20 mouse cellular contexts compared by ENCODE assay signal in the genomic region with DNA sequence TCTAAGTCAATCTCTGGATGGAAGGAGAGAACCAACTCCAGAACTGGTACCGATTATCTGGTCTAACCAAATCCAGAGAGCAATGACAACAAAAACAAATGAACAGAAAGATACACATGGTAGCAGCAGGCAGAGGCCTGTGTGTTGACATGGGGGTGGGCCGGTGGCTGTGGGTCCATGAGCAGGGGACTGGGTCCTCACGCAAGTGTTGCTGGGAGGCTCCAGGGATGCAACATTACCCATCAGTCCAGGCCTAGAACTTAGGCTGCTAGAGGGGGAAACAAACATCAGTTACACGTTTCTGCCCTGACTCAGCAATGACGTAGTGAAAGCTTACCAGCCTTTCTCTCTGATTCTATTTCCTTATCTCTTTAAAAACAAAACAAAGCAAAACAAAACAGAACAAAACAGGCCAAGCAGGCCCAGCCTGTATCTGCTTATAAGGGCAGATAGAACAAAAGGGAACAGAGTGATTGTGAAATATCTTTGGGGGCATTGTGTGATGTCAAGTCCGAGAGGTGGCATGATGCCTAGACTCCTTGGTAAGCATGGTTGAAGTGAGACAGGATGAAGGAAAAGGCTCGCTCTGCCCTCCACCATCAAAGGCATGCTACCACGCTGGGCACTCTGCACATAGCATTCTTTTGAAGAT. TPM values are rescaled to one million over a fixed set of nuclear protein-coding genes. Genes with fewer than 3 reads are reported as not detected.
DNase-seq lines count a peak whose midpoint lies in the region; ATAC-seq lines count a peak whose summit lies in the region.
"Had no signal": no experiment of that assay in that cellular context is flagged by ENCODE, and none has a peak within 500 bp of the region (broad histone marks: within the 10 kb centered on the region; RNA-seq: fewer than 3 reads in every experiment).

No protein-coding gene starts in this region.

- WGBS in heart, embryonic 12.5 days = 61% methylated on average over 8 of the region's 8 CpGs

- DNase-seq in heart, adult 9 months (ENCODE audit: low spot score in 2 of 2) = no peak
- DNase-seq in 416B (ENCODE audit: low read depth) = peak; percentile 71
- DNase-seq in embryo, embryonic 10.5 days (ENCODE audit: low spot score) = no peak
- no peak for DNase-seq in layer of hippocampus, adult 11-12 months (ENCODE audit: low spot score)
- DNase-seq in layer of hippocampus, postnatal 36 days = no peak
- DNase-seq: heart, postnatal 14 days; liver; right cerebral cortex, adult 18-20 months had no signal

- H3K4me2 ChIP-seq in heart, embryonic 12.5 days = no peak overlapping the region
- H3K4me2 ChIP-seq: neural tube, embryonic 15.5 days had no signal

- H3K36me3 ChIP-seq in heart, embryonic 12.5 days = no peaks in the 10 kb centered on the region
- H3K36me3 ChIP-seq: forebrain, embryonic 10.5 days; neural tube, embryonic 15.5 days had no signal

- H3K27ac ChIP-seq in heart, embryonic 12.5 days (ENCODE audit: poor library complexity, severe bottlenecking) = no peak overlapping the region
- H3K27ac ChIP-seq: forebrain, embryonic 10.5 days; hindbrain, postnatal 0 days; layer of hippocampus, adult 2 months; neural tube, embryonic 15.5 days had no signal

- H3K4me3 ChIP-seq in heart, embryonic 12.5 days = no peak overlapping the region
- H3K4me3 ChIP-seq: forebrain, embryonic 10.5 days; layer of hippocampus, adult 2 months; neural tube, embryonic 15.5 days had no signal

- H3K4me1 ChIP-seq in heart, embryonic 12.5 days (replicated peaks) = peaks cover 7% of the 10 kb centered on the region; the same call in 1 of the 2 replicates
- H3K4me1 ChIP-seq: neural tube, embryonic 15.5 days had no signal

- peak; percentile 35; the same call in 1 of the 2 replicates for ATAC-seq in heart, embryonic 12.5 days (ENCODE audit: insufficient number of reproducible peaks, low FRiP score)
- ATAC-seq in granulocyte monocyte progenitor cell, adult 5-6 weeks (replicated peaks; ENCODE audit: poor library complexity, severe bottlenecking) = peak; percentile 74
- peak; percentile 75 for ATAC-seq in megakaryocyte progenitor cell, adult 5-6 weeks (replicated peaks; ENCODE audit: poor library complexity)
- ATAC-seq: activated CD4-positive, CD25-positive, alpha-beta regulatory T cell, adult 4 months; hindbrain, postnatal 0 days had no signal

- no peaks in the 10 kb centered on the region for H3K27me3 ChIP-seq in heart, embryonic 12.5 days (replicated peaks)
- H3K27me3 ChIP-seq: neural tube, embryonic 15.5 days had no signal

- H3K9me3 ChIP-seq in heart, embryonic 12.5 days (replicated peaks) = no peaks in the 10 kb centered on the region
- H3K9me3 ChIP-seq: forebrain, embryonic 10.5 days; neural tube, embryonic 15.5 days had no signal

- no peak overlapping the region for H3K9ac ChIP-seq in heart, embryonic 12.5 days
- H3K9ac ChIP-seq: neural tube, embryonic 15.5 days had no signal

RNA-seq across cellular contexts. Expression of gene Calml3, which starts 24.4 kb away (rescaled TPM):
- polyA plus RNA-seq in heart, embryonic 12.5 days (2016; fragmentation: Nextera tagmentation; extraction: Ambion mirVana) = not detected in 2 replicates
- not detected in 2 replicates for total RNA-seq in granulocyte monocyte progenitor cell, adult 5-6 weeks (2014; fragmentation: Nextera tagmentation)
- total RNA-seq in granulocyte monocyte progenitor cell, adult 5-6 weeks (2017) = not detected in 2 replicates
- not detected in 2 replicates for total RNA-seq in megakaryocyte progenitor cell, adult 5-6 weeks (2015)
- not detected in 2 replicates for total RNA-seq in megakaryocyte progenitor cell, adult 5-6 weeks (2017)
- total RNA-seq in layer of hippocampus, postnatal 36 days (2021) = not detected
- total RNA-seq: hindbrain, postnatal 0 days; layer of hippocampus, adult 2 months; MEL had no signal
- polyA plus RNA-seq: activated CD4-positive, CD25-positive, alpha-beta regulatory T cell, adult 4 months; cerebellum, adult 2 months; forebrain, embryonic 10.5 days; hindbrain, postnatal 0 days; neural tube, embryonic 15.5 days had no signal

RNA-seq across cellular contexts. Expression of gene Calm4, which starts 57.9 kb away (rescaled TPM):
- polyA plus RNA-seq in heart, embryonic 12.5 days (2016; fragmentation: Nextera tagmentation; extraction: Ambion mirVana) = not detected in 2 replicates
- not detected in 2 replicates for total RNA-seq in granulocyte monocyte progenitor cell, adult 5-6 weeks (2014; fragmentation: Nextera tagmentation)
- total RNA-seq in granulocyte monocyte progenitor cell, adult 5-6 weeks (2017) = not detected in 2 replicates
- not detected in 2 replicates for total RNA-seq in megakaryocyte progenitor cell, adult 5-6 weeks (2015)
- total RNA-seq in megakaryocyte progenitor cell, adult 5-6 weeks (2017) = not detected in 2 replicates
- total RNA-seq in layer of hippocampus, postnatal 36 days (2021) = not detected
- total RNA-seq: heart, postnatal 14 days; hindbrain, postnatal 0 days; layer of hippocampus, adult 2 months; MEL had no signal
- polyA plus RNA-seq: activated CD4-positive, CD25-positive, alpha-beta regulatory T cell, adult 4 months; cerebellum, adult 2 months; forebrain, embryonic 10.5 days; gonadal fat pad, adult 2 months; kidney, embryonic 14.5 days had no signal
